ENCODE assay signal across 8 mouse cellular contexts in genomic region chr6:99520676-99521037, GRCm38 (mm10). TPM values are rescaled to one million over a fixed set of nuclear protein-coding genes. Genes with fewer than 3 reads are reported as not detected.
A peak's percentile ranks its signal among the peaks of the same experiment; 100 is the strongest.
DNase-seq lines count a peak whose midpoint lies in the region; ATAC-seq and TF ChIP-seq lines count a peak whose summit lies in the region.

No protein-coding gene starts in this region.

- peak overlapping the region; percentile 95 for H3K9ac ChIP-seq in intestine, embryonic 14.5 days (ENCODE audit: low read length)
- H3K9ac ChIP-seq in neural tube, embryonic 12.5 days, result peak overlapping the region; percentile 93

- DNase-seq in left cerebral cortex, adult 2 months (ENCODE audit: extremely low spot score in 1 of 2, low spot score in 2 of 2), result no peak
- DNase-seq in left cerebral cortex, postnatal 36 days (ENCODE audit: low spot score in 2 of 2), result no peak
- DNase-seq in embryonic facial prominence, embryonic 10.5 days (ENCODE audit: low spot score), result peak; percentile 67
- no peak for DNase-seq in intestine, embryonic 14.5 days (ENCODE audit: low spot score)
- no peak for DNase-seq in urinary bladder, postnatal 4 days (ENCODE audit: low spot score in 2 of 2)
- DNase-seq in right cerebral cortex, postnatal 25 days, result no peak
- no peak for DNase-seq in urinary bladder, adult 2 months (ENCODE audit: low spot score)

- no peak for TF ChIP-seq CTCF in left cerebral cortex, adult 2 months (IDR thresholded peaks at IDR 0.05)

- peaks cover 57% of the 10 kb centered on the region for H3K4me1 ChIP-seq in embryonic facial prominence, embryonic 10.5 days
- peaks cover 23% of the 10 kb centered on the region for H3K4me1 ChIP-seq in intestine, embryonic 14.5 days (replicated peaks; ENCODE audit: control insufficient read depth, insufficient read depth, low read length)
- no peaks in the 10 kb centered on the region; the same call in 1 of the 2 replicates for H3K4me1 ChIP-seq in neural tube, embryonic 12.5 days

- H3K27ac ChIP-seq in left cerebral cortex, adult 2 months, result peak overlapping the region; percentile 99
- H3K27ac ChIP-seq in embryonic facial prominence, embryonic 10.5 days (replicated peaks), result peak overlapping the region; percentile 93
- peak overlapping the region; percentile 100 for H3K27ac ChIP-seq in intestine, embryonic 14.5 days (ENCODE audit: low read depth)
- peak overlapping the region; percentile 70; the same call in 1 of the 2 replicates for H3K27ac ChIP-seq in neural tube, embryonic 12.5 days

- intact Hi-C loops in left cerebral cortex, adult 2 months (cut with DNase I), result loop anchor here (5.0 to 10.0 kb wide), 7 partner anchors 78 to 576 kb away; no protein-coding TSS in a partner anchor
- intact Hi-C loops in left cerebral cortex, postnatal 36 days (cut with DNase I), result loop anchor here (5.0 to 10.0 kb wide), 5 partner anchors 33 to 996 kb away; no protein-coding TSS in a partner anchor

- ATAC-seq in intestine, embryonic 14.5 days (replicated peaks; ENCODE audit: low FRiP score, low TSS enrichment, low read depth), result no peak; the same call in 1 of the 2 replicates
- peak; percentile 59 for ATAC-seq in neural tube, embryonic 12.5 days (ENCODE audit: low FRiP score, low read depth)

- H3K4me2 ChIP-seq in intestine, embryonic 14.5 days (ENCODE audit: low read length), result peak overlapping the region; percentile 71
- peak overlapping the region; percentile 93 for H3K4me2 ChIP-seq in neural tube, embryonic 12.5 days (replicated peaks)

- H3K9me3 ChIP-seq in embryonic facial prominence, embryonic 10.5 days, result no peaks in the 10 kb centered on the region
- no peaks in the 10 kb centered on the region for H3K9me3 ChIP-seq in intestine, embryonic 14.5 days (ENCODE audit: control insufficient read depth, low read length)
- H3K9me3 ChIP-seq in neural tube, embryonic 12.5 days, result no peaks in the 10 kb centered on the region

- H3K4me3 ChIP-seq in left cerebral cortex, adult 2 months, result peak overlapping the region; percentile 92
- peak overlapping the region; percentile 85 for H3K4me3 ChIP-seq in embryonic facial prominence, embryonic 10.5 days
- H3K4me3 ChIP-seq in intestine, embryonic 14.5 days (ENCODE audit: low read depth, low read length), result peak overlapping the region; percentile 88
- peak overlapping the region; percentile 74 for H3K4me3 ChIP-seq in neural tube, embryonic 12.5 days

- no peaks in the 10 kb centered on the region for H3K36me3 ChIP-seq in embryonic facial prominence, embryonic 10.5 days (replicated peaks)
- no peaks in the 10 kb centered on the region for H3K36me3 ChIP-seq in intestine, embryonic 14.5 days (ENCODE audit: control insufficient read depth, insufficient read depth, low read length)
- H3K36me3 ChIP-seq in neural tube, embryonic 12.5 days, result no peaks in the 10 kb centered on the region

- 1% methylated on average over 27 of the region's 27 CpGs for WGBS in embryonic facial prominence, embryonic 10.5 days
- WGBS in intestine, embryonic 14.5 days, result under 1% methylated on average over 27 of the region's 27 CpGs
- WGBS in neural tube, embryonic 12.5 days, result under 1% methylated on average over 26 of the region's 27 CpGs

- no peaks in the 10 kb centered on the region; the same call in 1 of the 2 replicates for H3K27me3 ChIP-seq in embryonic facial prominence, embryonic 10.5 days (replicated peaks; ENCODE audit: low read depth, poor library complexity, severe bottlenecking)
- H3K27me3 ChIP-seq in intestine, embryonic 14.5 days (replicated peaks; ENCODE audit: control insufficient read depth, insufficient read depth, low read length), result no peaks in the 10 kb centered on the region
- no peaks in the 10 kb centered on the region for H3K27me3 ChIP-seq in neural tube, embryonic 12.5 days (replicated peaks)

RNA-seq across cellular contexts. Expression of gene Foxp1, which starts 1.9 kb away (rescaled TPM):
- 100 to 1,000 TPM; 133 to 139 TPM for total RNA-seq in left cerebral cortex, adult 2 months (2021)
- 100 to 1,000 TPM; 142 TPM for total RNA-seq in left cerebral cortex, postnatal 36 days (2021)
- polyA plus RNA-seq in embryonic facial prominence, embryonic 10.5 days (2016; fragmentation: Nextera tagmentation; extraction: Ambion mirVana), result 88.5 and 107 TPM in 2 replicates
- polyA plus RNA-seq in intestine, embryonic 14.5 days (2014; fragmentation: Nextera tagmentation; extraction: Ambion mirVana), result 133 and 149 TPM in 2 replicates
- polyA plus RNA-seq in neural tube, embryonic 12.5 days (2016; fragmentation: Nextera tagmentation; extraction: Ambion mirVana), result 82.2 and 91.8 TPM in 2 replicates
- polyA plus RNA-seq in urinary bladder, adult 2 months (2012; rRNA removed), result 46.5 and 67.6 TPM in 2 replicates
